Mouse (Mus musculus): ENCODE results near the gene Trabd2b. TPM values are rescaled to one million over a fixed set of nuclear protein-coding genes. Genes with fewer than 3 reads are reported as not detected.

Gene Trabd2b
- polyA plus RNA-seq, 1 experiment from 2014 or later = 0.58 TPM

DNA sequence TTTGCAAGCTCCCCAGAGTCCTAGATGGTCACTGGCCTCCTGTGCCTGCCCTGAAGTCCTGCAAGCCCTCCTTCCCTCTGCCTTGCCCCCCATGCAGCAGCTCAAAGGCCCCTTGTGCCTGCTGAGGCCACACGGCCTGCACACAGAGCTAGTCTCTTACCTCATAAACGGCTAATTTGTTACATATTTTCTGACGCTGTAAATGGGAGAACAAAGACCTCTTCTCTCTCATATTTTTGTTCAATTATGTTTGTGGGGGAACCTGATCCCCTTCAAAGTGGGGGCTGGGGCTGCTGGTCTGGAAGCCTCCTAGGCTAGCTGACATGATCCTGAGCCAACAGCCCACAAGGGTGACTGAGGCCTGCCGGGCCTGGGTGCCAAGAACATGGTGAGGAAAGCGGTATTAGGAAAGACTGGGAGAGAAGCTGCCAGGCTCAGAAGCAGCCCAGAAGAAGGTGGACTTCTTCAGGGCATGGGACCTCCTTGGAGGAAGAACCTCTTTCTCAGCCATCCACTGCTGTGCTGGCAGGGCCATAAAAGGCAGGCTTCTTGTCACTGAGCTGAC lies 157.7 kb downstream of the Trabd2b start:
- Histone ChIP-seq H3K27ac (ENCODE audit: low read length) (no peak overlapping the region), H3K4me3 (ENCODE audit: low read depth, low read length) (no peak overlapping the region), H3K27me3 (ENCODE audit: control insufficient read depth, insufficient read depth, low read depth, low read length) (no peaks in the 10 kb centered on the region), H3K4me1 (ENCODE audit: control insufficient read depth, insufficient read depth, low read length) (no peaks in the 10 kb centered on the region), H3K9ac (ENCODE audit: low read depth, low read length) (no peak overlapping the region), H3K36me3 (ENCODE audit: control insufficient read depth, insufficient read depth, low read length) (no peaks in the 10 kb centered on the region), H3K9me3 (replicated peaks; ENCODE audit: control insufficient read depth, low read length, poor library complexity, severe bottlenecking) (no peaks in the 10 kb centered on the region), H3K4me2 (ENCODE audit: low read length) (no peak overlapping the region)
- 66% methylated on average over 5 of the region's 5 CpGs for WGBS
- no peak for ATAC-seq

DNA sequence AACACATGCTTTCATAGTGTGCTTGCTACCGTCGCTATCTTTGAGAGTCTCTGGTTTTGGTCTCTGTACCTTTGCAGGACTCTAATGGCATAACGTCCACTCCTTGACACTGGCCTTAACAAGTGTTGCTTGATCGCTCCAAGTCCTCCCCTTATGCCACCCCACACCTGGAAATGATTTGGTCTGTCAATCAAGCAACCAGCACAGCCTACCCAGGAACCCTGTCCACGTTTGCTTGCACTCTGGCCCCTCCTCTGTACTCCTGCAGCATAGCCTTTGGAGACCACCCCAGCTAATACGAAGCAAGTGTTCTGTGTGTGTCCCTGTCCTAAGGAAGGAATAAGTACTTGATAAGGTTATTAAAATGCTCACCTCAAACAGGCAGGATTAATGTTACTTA lies 161.1 kb downstream of the Trabd2b start:
- Histone ChIP-seq H3K27ac (ENCODE audit: low read length) (no peak overlapping the region), H3K36me3 (ENCODE audit: control insufficient read depth, insufficient read depth, low read length) (no peaks in the 10 kb centered on the region), H3K9ac (ENCODE audit: low read depth, low read length) (no peak overlapping the region)

DNA sequence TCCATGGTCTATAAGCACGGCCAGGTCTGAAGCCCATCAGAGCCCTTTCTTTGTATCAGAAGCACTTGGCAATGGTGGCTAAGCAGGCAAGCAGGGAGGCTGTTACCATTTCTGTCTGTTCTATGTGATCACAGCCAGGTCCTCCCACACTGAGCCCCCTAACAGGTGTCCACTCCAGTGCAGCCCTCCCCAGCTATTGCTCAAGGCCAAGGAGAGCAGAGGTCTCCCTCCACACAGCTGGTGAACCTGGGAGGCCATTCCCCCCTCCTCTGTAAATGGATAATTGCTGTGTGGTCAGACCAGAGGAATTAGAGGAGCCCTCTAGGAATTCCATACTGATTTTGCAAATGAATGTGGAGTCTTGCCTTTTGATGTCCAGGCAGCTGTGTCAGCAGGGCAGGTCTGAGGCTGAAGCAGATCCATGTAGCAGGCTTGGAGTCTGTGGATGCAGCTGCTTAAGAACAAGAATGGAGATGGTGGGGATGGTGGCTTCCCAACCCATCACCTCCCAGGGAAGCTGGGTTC lies 161.6 kb downstream of the Trabd2b start:
- no peak overlapping the region for H3K27ac ChIP-seq (ENCODE audit: low read length)
- no peak overlapping the region for H3K4me3 ChIP-seq (ENCODE audit: low read depth, low read length)
- H3K9me3 ChIP-seq (replicated peaks; ENCODE audit: control insufficient read depth, low read length, poor library complexity, severe bottlenecking) = no peaks in the 10 kb centered on the region
- H3K9ac ChIP-seq (ENCODE audit: low read depth, low read length) = no peak overlapping the region
- H3K27me3 ChIP-seq (ENCODE audit: control insufficient read depth, insufficient read depth, low read depth, low read length) = no peaks in the 10 kb centered on the region
- no peak for ATAC-seq
- 73% methylated on average over 1 of the region's 1 CpGs for WGBS
- no peaks in the 10 kb centered on the region for H3K36me3 ChIP-seq (ENCODE audit: control insufficient read depth, insufficient read depth, low read length)
- no peaks in the 10 kb centered on the region for H3K4me1 ChIP-seq (ENCODE audit: control insufficient read depth, insufficient read depth, low read length)
- H3K4me2 ChIP-seq (ENCODE audit: low read length) = no peak overlapping the region

More for the DNA sequence above, 161.1 kb downstream of the Trabd2b start:
- 78% methylated on average over 6 of the region's 6 CpGs for WGBS
- Histone ChIP-seq H3K4me2 (ENCODE audit: low read length) (no peak overlapping the region), H3K27me3 (ENCODE audit: control insufficient read depth, insufficient read depth, low read depth, low read length) (no peaks in the 10 kb centered on the region), H3K4me1 (ENCODE audit: control insufficient read depth, insufficient read depth, low read length) (no peaks in the 10 kb centered on the region), H3K9me3 (replicated peaks; ENCODE audit: control insufficient read depth, low read length, poor library complexity, severe bottlenecking) (no peaks in the 10 kb centered on the region), H3K4me3 (ENCODE audit: low read depth, low read length) (no peak overlapping the region)
- no peak for ATAC-seq

DNA sequence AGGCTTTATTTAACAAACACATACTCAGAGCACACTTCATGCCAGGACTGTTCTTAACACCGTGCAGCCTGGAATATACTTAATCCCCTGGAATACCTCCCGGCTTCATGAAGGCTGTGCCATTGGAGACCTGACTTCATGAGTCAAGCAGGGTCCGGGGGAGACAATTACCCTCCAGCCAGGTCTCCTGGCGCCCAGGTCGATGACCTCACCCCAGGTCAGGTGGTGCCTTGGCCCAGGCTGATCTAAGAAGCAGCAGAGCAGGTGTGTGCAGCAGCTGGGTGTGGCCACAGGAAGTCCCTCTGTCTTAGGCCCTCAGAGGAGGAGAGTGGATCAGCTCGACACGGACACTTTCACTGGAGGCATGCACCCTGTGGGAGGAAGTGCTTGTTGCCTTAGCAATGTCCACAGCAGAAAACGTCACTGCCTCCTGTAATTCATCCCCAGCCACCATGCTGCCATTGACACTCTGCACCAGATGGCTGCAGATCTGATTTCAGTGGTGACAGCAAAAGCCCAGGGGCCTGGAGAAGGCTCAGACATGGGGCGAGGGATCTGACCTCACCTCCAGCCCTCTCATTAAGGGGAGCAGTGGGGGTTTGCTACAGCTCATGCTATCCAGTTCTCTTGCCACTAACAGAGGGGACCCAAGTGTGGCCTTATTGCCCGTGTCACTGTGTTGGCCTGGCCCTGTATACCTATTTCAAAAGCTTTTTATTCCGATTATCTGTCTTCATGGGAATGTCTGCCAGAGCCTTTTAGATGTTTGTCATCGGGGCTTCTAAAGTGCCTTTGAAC lies 171.8 kb downstream of the Trabd2b start:
- Histone ChIP-seq H3K9me3 (replicated peaks; ENCODE audit: control insufficient read depth, low read length, poor library complexity, severe bottlenecking) (no peaks in the 10 kb centered on the region), H3K4me1 (ENCODE audit: control insufficient read depth, insufficient read depth, low read length) (peaks cover 2% of the 10 kb centered on the region; the same call in 1 of the 2 replicates), H3K4me2 (ENCODE audit: low read length) (no peak overlapping the region), H3K4me3 (ENCODE audit: low read depth, low read length) (no peak overlapping the region), H3K9ac (ENCODE audit: low read depth, low read length) (no peak overlapping the region), H3K36me3 (ENCODE audit: control insufficient read depth, insufficient read depth, low read length) (no peaks in the 10 kb centered on the region), H3K27ac (ENCODE audit: low read length) (no peak overlapping the region), H3K27me3 (ENCODE audit: control insufficient read depth, insufficient read depth, low read depth, low read length) (no peaks in the 10 kb centered on the region)
- ATAC-seq = peak; percentile 63
- WGBS = 43% methylated on average over 12 of the region's 12 CpGs

DNA sequence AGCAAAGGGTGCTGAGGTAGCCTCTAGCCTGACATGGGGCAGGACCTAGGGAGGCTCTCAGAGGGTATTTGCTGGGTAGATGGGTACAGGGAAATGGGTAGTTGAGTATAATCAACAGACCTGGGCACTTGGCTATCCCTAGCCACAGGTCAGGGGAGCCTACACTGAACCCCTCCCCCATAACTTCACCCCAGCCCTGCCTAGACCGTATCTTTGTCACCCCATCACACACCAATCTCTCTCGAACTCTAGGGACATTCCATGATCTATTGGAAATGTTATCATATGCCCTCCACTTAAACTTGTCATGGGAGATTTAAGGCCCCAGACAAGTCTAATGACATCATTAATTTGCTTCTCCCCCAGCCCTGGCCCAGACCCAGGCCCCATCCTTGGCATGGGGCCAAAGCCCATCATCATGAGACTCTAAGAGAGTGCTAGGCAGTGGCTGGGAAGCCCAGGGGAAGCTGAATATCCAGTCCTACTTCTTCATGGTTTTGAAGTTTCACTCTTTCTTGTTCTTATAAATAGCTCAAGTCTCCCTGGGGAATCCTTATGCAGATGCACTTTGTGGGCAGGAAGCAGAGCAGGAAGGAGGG lies 177.1 kb downstream of the Trabd2b start:
- Histone ChIP-seq H3K9me3 (replicated peaks; ENCODE audit: control insufficient read depth, low read length, poor library complexity, severe bottlenecking) (no peaks in the 10 kb centered on the region), H3K27ac (ENCODE audit: low read length) (no peak overlapping the region), H3K36me3 (ENCODE audit: control insufficient read depth, insufficient read depth, low read length) (no peaks in the 10 kb centered on the region), H3K9ac (ENCODE audit: low read depth, low read length) (no peak overlapping the region), H3K4me3 (ENCODE audit: low read depth, low read length) (no peak overlapping the region), H3K27me3 (ENCODE audit: control insufficient read depth, insufficient read depth, low read depth, low read length) (no peaks in the 10 kb centered on the region), H3K4me2 (ENCODE audit: low read length) (no peak overlapping the region), H3K4me1 (ENCODE audit: control insufficient read depth, insufficient read depth, low read length) (no peaks in the 10 kb centered on the region; the same call in 1 of the 2 replicates)
- ATAC-seq = no peak
- 91% methylated on average over 2 of the region's 2 CpGs for WGBS

DNA sequence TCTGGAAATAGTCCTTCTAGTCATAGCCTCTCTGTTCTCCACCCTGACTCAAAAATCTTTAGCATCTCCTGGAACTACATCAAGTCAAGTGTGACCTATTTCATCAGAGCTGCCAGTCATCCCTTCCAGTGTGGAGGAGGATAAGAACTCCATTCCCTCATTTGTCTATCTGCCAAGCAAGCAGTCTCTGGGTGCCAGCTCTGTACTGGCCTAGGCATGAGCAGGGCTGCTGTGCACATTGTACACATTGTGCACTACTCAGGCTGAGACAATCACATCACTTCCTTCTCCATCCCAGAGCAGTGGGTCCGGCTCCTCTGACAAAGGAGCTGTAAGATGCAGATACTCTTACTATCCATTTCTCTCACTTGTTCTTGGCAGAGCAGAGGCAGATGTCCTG lies 178.2 kb downstream of the Trabd2b start:
- H3K36me3 ChIP-seq (ENCODE audit: control insufficient read depth, insufficient read depth, low read length) = no peaks in the 10 kb centered on the region
- WGBS = 88% methylated on average over 1 of the region's 1 CpGs
- H3K4me3 ChIP-seq (ENCODE audit: low read depth, low read length) = no peak overlapping the region
- H3K27me3 ChIP-seq (ENCODE audit: control insufficient read depth, insufficient read depth, low read depth, low read length) = no peaks in the 10 kb centered on the region
- no peak overlapping the region for H3K27ac ChIP-seq (ENCODE audit: low read length)
- no peaks in the 10 kb centered on the region for H3K4me1 ChIP-seq (ENCODE audit: control insufficient read depth, insufficient read depth, low read length)
- H3K9ac ChIP-seq (ENCODE audit: low read depth, low read length) = no peak overlapping the region
- no peak overlapping the region for H3K4me2 ChIP-seq (ENCODE audit: low read length)
- H3K9me3 ChIP-seq (replicated peaks; ENCODE audit: control insufficient read depth, low read length, poor library complexity, severe bottlenecking) = no peaks in the 10 kb centered on the region
- ATAC-seq = no peak

DNA sequence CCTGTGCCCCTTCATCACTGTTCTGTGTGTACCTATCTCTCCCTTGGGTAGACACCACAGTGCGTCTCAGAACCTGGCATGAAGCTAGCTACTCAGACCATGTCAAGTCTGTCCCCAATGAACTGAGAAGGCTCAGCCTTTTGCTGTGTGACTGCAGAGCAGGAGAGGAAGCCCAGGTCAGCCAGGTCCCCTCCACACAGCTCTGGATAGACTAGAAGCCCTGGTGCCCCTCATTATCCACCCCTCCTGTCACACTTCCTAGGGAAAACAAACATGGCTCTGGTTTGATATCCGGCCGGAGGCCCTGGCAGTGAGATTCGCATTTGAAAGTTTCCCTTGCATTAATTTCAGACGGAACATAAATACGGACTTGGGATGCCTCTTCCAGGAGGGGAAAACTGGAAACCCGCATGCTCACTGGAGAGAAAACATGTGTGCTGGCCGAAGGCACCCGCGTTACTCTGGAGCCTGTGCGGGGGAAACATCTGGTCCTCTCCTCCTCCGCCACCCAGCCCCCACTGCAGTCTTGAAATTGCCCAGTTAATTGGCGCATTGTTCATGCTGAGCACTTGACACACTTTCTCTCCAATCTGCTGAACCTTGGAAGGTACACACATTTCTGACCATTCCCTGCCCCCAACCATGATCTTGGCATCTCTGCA lies 187.2 kb downstream of the Trabd2b start:
- Histone ChIP-seq H3K27ac (ENCODE audit: low read length) (no peak overlapping the region), H3K9me3 (replicated peaks; ENCODE audit: control insufficient read depth, low read length, poor library complexity, severe bottlenecking) (no peaks in the 10 kb centered on the region), H3K9ac (ENCODE audit: low read depth, low read length) (no peak overlapping the region), H3K27me3 (ENCODE audit: control insufficient read depth, insufficient read depth, low read depth, low read length) (no peaks in the 10 kb centered on the region), H3K4me2 (ENCODE audit: low read length) (no peak overlapping the region), H3K4me1 (ENCODE audit: control insufficient read depth, insufficient read depth, low read length) (no peaks in the 10 kb centered on the region), H3K36me3 (ENCODE audit: control insufficient read depth, insufficient read depth, low read length) (no peaks in the 10 kb centered on the region), H3K4me3 (ENCODE audit: low read depth, low read length) (no peak overlapping the region)
- ATAC-seq = no peak
- 83% methylated on average over 13 of the region's 13 CpGs for WGBS

DNA sequence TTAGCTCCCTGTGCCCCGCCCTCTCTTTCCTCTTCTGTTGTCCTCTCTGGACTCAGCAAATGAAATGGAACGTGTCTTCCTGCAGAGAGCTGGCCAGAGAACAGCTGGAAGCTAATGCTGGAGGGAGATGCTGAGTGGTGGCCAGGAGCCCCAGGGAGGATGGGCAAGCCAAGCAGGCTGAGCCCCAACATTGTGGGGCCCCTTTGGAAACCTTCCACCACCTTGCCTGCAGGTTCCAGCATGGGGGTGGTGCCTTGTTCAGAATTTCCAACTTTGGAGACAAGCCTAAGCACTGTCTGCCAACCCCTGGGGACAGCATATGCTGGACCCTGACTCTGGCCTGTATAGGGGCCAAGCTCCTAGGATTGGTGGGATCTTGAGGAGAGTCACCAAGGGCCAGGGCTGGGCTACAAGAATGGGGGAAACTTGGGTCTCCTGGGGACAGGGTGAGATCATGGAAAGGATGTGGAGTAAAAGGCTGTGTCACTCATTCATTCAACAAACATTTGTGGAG lies 188.7 kb downstream of the Trabd2b start:
- Histone ChIP-seq H3K4me3 (ENCODE audit: low read depth, low read length) (no peak overlapping the region), H3K4me1 (ENCODE audit: control insufficient read depth, insufficient read depth, low read length) (no peaks in the 10 kb centered on the region), H3K9ac (ENCODE audit: low read depth, low read length) (no peak overlapping the region), H3K4me2 (ENCODE audit: low read length) (no peak overlapping the region), H3K9me3 (replicated peaks; ENCODE audit: control insufficient read depth, low read length, poor library complexity, severe bottlenecking) (no peaks in the 10 kb centered on the region), H3K27ac (ENCODE audit: low read length) (no peak overlapping the region), H3K36me3 (ENCODE audit: control insufficient read depth, insufficient read depth, low read length) (no peaks in the 10 kb centered on the region), H3K27me3 (ENCODE audit: control insufficient read depth, insufficient read depth, low read depth, low read length) (no peaks in the 10 kb centered on the region)
- no peak for ATAC-seq
- WGBS = 30% methylated on average over 2 of the region's 2 CpGs

Measured in midbrain, embryonic 16.5 days (tissue).